Mouse (Mus musculus) frontal cortex, adult 2 months (tissue): ENCODE measurements around the gene Gm10719. TPM values are rescaled to one million over a fixed set of nuclear protein-coding genes. Genes with fewer than 3 reads are reported as not detected.
"Not testable (repeated sequence)": the region's sequence is repeated elsewhere in the genome, so short reads cannot be mapped to it uniquely, and the experiment has no call there.

Experiments
- DNase-seq, 2 experiments: peaks; one replicate each; pipeline ENCODE4 v3.0.0; 2022; ENCODE audit warnings: low spot score in 1 of 2; ENCODE audit errors: extremely low spot score in 1 of 2
- polyA plus RNA-seq: library from polyadenylated mRNA; depleted of rRNA; stranded (reverse); fragments of >200 nt; gene quantifications from 2 replicates; pipeline ENCODE4 v1.2.3, GENCODE M21; 2012; rRNA removed

Gm10719 gene
- polyA plus RNA-seq, 1 experiment, result not detected

DNA sequence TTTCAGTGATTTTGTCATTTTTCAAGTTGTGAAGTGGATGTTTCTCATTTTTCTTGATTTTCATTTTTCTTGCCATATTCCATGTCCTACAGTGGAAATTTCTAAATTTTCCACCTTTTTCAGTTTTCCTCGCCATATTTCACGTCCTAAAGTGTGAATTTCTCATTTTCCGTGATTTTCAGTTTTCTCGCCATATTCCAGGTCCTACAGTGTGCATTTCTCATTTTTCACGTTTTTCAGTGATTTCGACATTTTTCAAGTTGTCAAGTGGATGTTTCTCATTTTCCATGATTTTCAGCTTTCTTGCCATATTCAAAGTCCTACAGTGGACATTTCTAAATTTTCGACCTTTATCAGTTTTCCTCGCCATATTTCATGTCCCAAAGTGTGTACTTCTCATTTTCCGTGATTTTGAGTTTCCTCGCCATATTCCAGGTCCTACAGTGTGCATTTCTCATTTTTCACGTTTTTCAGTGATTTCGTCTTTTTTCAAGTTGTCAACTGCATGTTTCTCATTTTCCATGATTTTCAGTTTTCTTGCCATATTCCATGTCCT is 7.8 kb downstream of the Gm10719 start, which contains the start of gene Gm10717:
TSS of gene Gm10717 (plus strand) at position 506 of the 556 bp plus-strand sequence.
- peak; percentile 20 to 44 for DNase-seq

DNA sequence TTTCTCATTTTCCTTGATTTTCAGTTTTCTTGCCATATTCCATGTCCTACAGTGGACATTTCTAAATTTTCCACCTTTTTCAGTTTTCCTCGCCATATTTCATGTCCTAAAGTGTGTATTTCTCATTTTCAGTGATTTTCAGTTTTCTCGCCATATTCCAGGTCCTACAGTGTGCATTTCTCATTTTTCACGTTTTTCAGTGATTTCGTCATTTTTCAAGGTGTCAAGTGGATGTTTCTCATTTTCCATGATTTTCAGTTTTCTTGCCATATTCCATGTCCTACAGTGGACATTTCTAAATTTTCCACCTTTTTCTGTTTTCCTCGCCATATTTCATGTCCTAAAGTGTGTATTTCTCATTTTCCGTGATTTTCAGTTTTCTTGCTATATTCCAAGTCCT is 8.4 kb downstream of the Gm10719 start:
- peak; percentile 40 to 57 for DNase-seq

DNA sequence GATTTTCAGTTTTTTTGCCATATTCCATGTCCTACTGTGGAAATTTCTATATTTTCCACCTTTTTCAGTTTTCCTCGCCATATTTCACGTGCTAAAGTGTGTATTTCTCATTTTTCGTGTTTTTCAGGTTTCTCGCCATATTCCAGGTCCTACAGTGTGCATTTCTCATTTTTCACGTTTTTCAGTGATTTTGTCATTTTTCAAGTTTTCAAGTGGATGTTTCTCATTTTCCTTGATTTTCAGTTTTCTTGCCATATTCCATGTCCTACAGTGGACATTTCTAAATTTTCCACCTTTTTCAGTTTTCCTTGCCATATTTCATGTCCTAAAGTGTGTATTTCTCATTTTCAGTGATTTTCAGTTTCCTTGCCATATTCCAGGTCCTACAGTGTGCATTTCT is 8.9 kb downstream of the Gm10719 start:
- not testable (repeated sequence) for DNase-seq

DNA sequence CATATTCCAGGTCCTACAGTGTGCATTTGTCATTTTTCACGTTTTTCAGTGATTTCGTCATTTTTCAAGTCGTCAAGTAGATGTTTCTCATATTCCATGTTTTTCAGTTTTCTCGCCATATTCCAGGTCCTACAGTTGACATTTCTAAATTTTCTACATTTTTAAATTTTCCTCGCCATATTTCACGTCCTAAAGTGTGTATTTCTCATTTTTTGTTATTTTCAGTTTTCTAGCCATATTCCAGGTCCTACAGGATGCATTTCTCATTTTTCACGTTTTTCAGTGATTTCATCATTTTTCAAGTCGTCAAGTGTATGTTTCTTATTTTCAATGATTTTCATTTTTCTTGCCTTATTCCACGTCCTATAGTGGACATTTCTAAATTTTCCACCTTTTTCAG is 9.5 kb downstream of the Gm10719 start:
- DNase-seq, result not testable (repeated sequence)

DNA sequence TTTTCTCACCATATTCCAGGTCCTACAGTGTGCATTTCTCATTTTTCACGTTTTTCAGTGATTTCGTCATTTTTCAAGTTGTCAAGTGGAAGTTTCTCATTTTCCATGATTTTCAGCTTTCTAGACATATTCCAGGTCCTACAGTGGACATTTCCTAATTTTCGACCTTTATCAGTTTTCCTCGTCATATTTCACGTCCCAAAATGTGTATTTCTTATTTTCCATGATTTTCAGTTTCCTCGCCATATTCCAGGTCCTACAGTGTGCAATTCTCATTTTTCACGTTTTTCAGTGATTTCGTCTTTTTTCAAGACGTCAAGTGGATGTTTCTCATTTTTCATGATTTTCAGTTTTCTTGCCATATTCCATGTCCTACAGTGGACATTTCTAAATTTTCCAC is 10.0 kb downstream of the Gm10719 start:
- DNase-seq, result not testable (repeated sequence)

DNA sequence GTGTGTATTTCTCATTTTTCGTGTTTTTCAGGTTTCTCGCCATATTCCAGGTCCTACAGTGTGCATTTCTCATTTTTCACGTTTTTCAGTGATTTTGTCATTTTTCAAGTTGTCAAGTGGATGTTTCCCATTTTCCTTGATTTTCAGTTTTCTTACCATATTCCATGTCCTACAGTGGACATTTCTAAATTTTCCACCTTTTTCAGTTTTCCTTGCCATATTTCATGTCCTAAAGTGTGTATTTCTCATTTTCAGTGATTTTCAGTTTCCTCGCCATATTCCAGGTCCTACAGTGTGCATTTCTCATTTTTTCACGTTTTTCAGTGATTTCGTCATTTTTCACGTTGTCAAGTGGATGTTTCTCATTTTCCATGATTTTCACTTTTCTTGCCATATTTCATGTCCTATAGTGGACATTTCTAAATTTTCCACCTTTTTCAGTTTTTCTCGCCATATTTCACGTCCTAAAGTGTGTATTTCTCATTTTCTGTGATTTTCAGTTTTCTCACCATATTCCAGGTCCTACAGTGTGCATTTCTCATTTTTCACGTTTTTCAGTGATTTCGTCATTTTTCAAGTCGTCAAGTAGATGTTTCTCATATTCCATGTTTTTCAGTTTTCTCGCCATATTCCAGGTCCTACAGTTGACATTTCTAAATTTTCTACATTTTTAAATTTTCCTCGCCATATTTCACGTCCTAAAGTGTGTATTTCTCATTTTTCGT is 12.2 kb downstream of the Gm10719 start:
- DNase-seq, result peak; percentile 27 to 34

DNA sequence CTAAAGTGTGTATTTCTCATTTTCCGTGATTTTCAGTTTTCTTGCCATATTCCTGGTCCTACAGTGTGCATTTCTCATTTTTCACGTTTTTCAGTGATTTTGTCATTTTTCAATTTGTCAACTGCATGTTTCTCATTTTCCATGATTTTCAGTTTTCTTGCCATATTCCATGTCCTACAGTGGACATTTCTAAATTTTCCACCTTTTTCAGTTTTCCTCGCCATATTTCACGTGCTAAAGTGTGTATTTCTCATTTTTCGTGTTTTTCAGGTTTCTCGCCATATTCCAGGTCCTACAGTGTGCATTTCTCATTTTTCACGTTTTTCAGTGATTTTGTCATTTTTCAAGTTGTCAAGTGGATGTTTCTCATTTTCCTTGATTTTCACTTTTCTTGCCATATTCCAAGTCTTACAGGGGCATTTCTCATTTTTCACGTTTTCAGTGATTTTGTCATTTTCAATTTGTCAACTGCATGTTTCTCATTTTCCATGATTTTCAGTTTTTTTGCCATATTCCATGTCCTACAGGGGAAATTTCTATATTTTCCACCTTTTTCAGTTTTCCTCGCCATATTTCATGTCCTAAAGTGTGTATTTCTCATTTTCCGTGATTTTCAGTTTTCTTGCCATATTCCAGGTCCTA is 13.6 kb downstream of the Gm10719 start:
- DNase-seq, result not testable (repeated sequence)

DNA sequence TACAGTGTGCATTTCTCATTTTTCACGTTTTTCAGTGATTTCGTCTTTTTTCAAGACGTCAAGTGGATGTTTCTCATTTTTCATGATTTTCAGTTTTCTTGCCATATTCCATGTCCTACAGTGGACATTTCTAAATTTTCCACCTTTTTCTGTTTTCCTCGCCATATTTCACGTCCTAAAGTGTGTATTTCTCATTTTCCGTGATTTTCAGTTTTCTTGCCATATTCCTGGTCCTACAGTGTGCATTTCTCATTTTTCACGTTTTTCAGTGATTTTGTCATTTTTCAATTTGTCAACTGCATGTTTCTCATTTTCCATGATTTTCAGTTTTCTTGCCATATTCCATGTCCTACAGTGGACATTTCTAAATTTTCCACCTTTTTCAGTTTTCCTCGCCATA is 17.1 kb downstream of the Gm10719 start, which contains the start of gene Gm17535:
TSS of gene Gm17535 (plus strand) at position 301 of the 400 bp plus-strand sequence.
- not testable (repeated sequence) for DNase-seq

DNA sequence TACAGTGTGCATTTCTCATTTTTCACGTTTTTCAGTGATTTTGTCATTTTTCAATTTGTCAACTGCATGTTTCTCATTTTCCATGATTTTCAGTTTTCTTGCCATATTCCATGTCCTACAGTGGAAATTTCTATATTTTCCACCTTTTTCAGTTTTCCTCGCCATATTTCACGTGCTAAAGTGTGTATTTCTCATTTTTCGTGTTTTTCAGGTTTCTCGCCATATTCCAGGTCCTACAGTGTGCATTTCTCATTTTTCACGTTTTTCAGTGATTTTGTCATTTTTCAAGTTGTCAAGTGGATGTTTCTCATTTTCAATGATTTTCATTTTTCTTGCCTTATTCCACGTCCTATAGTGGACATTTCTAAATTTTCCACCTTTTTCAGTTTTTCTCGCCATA is 19.4 kb downstream of the Gm10719 start, which contains the start of gene Gm10715:
TSS of gene Gm10715 (plus strand) at position 301 of the 400 bp plus-strand sequence.
- DNase-seq, result not testable (repeated sequence)

DNA sequence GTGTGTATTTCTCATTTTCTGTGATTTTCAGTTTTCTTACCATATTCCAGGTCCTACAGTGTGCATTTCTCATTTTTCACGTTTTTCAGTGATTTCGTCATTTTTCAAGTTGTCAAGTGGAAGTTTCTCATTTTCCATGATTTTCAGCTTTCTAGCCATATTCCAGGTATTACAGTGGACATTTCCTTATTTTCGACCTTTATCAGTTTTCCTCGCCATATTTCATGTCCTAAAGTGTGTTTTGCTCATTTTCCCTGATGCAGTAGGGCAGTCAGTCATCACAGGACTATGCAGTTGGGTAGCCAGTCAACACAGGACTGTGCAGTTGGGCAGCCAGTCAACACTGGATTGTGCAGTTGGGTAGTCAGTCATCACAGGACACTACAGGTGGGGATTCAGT is 21.0 kb downstream of the Gm10719 start:
- DNase-seq, result not testable (repeated sequence)

Other genes starting within 250 kb of the Gm10719 start
- not detected in 2 replicates for gene Gm10722, start 16.5 kb upstream of the Gm10719 start, polyA plus RNA-seq
- not detected in 2 replicates for gene Gm11168, start 14.1 kb upstream of the Gm10719 start, polyA plus RNA-seq
- not detected in 2 replicates for gene Gm10721, start 4.3 kb upstream of the Gm10719 start, polyA plus RNA-seq
- gene Gm10720, start 1.8 kb upstream of the Gm10719 start, polyA plus RNA-seq, result not detected in 2 replicates
- 0.26 and 0.32 TPM in 2 replicates for gene Gm10718, start 6.1 kb downstream of the Gm10719 start, polyA plus RNA-seq
- not detected in 2 replicates for gene Gm10717, start 8.0 kb downstream of the Gm10719 start, polyA plus RNA-seq
- gene Gm17535, start 17.2 kb downstream of the Gm10719 start, polyA plus RNA-seq, result not detected in 2 replicates
- gene Gm10715, start 19.5 kb downstream of the Gm10719 start, polyA plus RNA-seq, result not detected in 2 replicates